In the genomic region with DNA sequence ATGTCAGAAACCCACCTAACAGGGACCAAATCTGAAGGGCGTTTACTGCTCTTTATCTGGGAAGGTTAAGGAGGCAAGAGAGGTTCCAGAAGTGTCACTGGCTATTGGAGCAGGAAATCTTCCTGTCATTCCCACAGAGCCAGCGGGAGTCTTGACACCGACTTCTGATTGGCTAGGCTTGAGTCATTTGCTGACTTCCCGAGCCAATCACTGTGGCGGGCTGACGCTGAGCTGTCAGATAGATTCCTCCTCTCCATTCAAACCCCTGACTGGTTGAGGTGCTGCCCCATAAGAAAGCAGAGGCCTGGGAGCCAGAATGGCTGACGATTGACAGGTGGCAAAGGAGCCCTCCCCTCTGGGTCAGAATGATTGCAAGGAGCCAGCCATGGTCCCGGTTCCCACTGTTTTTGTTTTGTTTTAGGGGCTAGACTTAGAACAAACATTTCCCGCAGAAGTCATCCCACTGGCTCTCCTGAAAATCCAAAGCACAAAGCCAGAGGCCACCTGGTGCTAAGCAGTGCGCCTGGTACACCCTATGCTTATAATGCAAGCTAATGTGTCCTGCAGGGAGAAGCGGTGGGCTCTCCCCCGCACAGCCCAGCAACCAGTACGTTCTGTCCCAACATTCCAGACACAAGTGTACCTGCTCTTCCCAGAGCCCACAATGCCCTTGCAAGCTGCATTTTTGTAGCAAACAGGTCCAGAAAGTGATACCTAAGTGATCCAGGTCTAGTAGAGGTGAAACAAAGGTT, we compare ENCODE assay signal across 8 mouse cellular contexts. TPM values are rescaled to one million over a fixed set of nuclear protein-coding genes. Genes with fewer than 3 reads are reported as not detected.
DNase-seq lines count a peak whose midpoint lies in the region; ATAC-seq lines count a peak whose summit lies in the region.

No protein-coding gene starts in this region.

- H3K4me1 ChIP-seq in lung, embryonic 15.5 days = peaks cover 22% of the 10 kb centered on the region
- H3K4me1 ChIP-seq in hindbrain, embryonic 14.5 days (replicated peaks; ENCODE audit: control insufficient read depth, insufficient read depth, low read length) = peaks cover 23% of the 10 kb centered on the region
- peaks cover 23% of the 10 kb centered on the region for H3K4me1 ChIP-seq in limb, embryonic 12.5 days (replicated peaks)
- peaks cover 7% of the 10 kb centered on the region for H3K4me1 ChIP-seq in stomach, embryonic 16.5 days (ENCODE audit: control insufficient read depth, insufficient read depth, low read length)

- no peaks in the 10 kb centered on the region for H3K27me3 ChIP-seq in lung, embryonic 15.5 days
- no peaks in the 10 kb centered on the region for H3K27me3 ChIP-seq in hindbrain, embryonic 14.5 days (ENCODE audit: control insufficient read depth, insufficient read depth, low read length)
- H3K27me3 ChIP-seq in limb, embryonic 12.5 days = no peaks in the 10 kb centered on the region
- no peaks in the 10 kb centered on the region for H3K27me3 ChIP-seq in stomach, embryonic 16.5 days (ENCODE audit: control insufficient read depth, insufficient read depth, low read length)

- H3K27ac ChIP-seq in lung, embryonic 15.5 days = no peak overlapping the region
- peak overlapping the region; percentile 81 for H3K27ac ChIP-seq in hindbrain, embryonic 14.5 days
- peak overlapping the region; percentile 66 for H3K27ac ChIP-seq in limb, embryonic 12.5 days
- no peak overlapping the region for H3K27ac ChIP-seq in stomach, embryonic 16.5 days (ENCODE audit: low read length)

- peak; percentile 28; the same call in 1 of the 2 replicates for ATAC-seq in lung, embryonic 15.5 days (ENCODE audit: borderline replicate concordance, extremely low read depth, low FRiP score, low TSS enrichment)
- ATAC-seq in hindbrain, embryonic 14.5 days (ENCODE audit: low FRiP score) = peak; percentile 46; the same call in 1 of the 2 replicates
- no peak for ATAC-seq in limb, embryonic 12.5 days (ENCODE audit: insufficient number of reproducible peaks, insufficient read depth, low FRiP score, low TSS enrichment, low read depth)
- ATAC-seq in stomach, embryonic 16.5 days (ENCODE audit: insufficient read depth, low FRiP score) = no peak

- WGBS in lung, embryonic 15.5 days = 29% methylated on average over 13 of the region's 13 CpGs
- WGBS in hindbrain, embryonic 14.5 days = 26% methylated on average over 13 of the region's 13 CpGs
- WGBS in limb, embryonic 12.5 days = 35% methylated on average over 13 of the region's 13 CpGs
- 39% methylated on average over 13 of the region's 13 CpGs for WGBS in stomach, embryonic 16.5 days

- H3K4me3 ChIP-seq in lung, embryonic 15.5 days = no peak overlapping the region
- no peak overlapping the region for H3K4me3 ChIP-seq in hindbrain, embryonic 14.5 days (replicated peaks; ENCODE audit: low read length)
- no peak overlapping the region for H3K4me3 ChIP-seq in limb, embryonic 12.5 days (replicated peaks)
- no peak overlapping the region for H3K4me3 ChIP-seq in stomach, embryonic 16.5 days (replicated peaks; ENCODE audit: low read length)

- H3K9me3 ChIP-seq in lung, embryonic 15.5 days = no peaks in the 10 kb centered on the region
- H3K9me3 ChIP-seq in hindbrain, embryonic 14.5 days (ENCODE audit: control insufficient read depth, low read length) = no peaks in the 10 kb centered on the region
- no peaks in the 10 kb centered on the region for H3K9me3 ChIP-seq in limb, embryonic 12.5 days
- no peaks in the 10 kb centered on the region for H3K9me3 ChIP-seq in stomach, embryonic 16.5 days (replicated peaks; ENCODE audit: control insufficient read depth, low read length)

- DNase-seq in lung, postnatal 10 days = no peak
- DNase-seq in embryo, embryonic 11 days = peak; percentile 68
- DNase-seq in hindbrain, embryonic 14.5 days (ENCODE audit: low spot score) = peak; percentile 66
- no peak for DNase-seq in thymus, postnatal 10 days (ENCODE audit: low spot score in 2 of 2)
- DNase-seq in spleen, postnatal 36 days (ENCODE audit: low spot score in 2 of 2) = no peak

- H3K36me3 ChIP-seq in lung, embryonic 15.5 days = no peaks in the 10 kb centered on the region
- no peaks in the 10 kb centered on the region for H3K36me3 ChIP-seq in hindbrain, embryonic 14.5 days (replicated peaks; ENCODE audit: control insufficient read depth, insufficient read depth)
- no peaks in the 10 kb centered on the region; the same call in 1 of the 2 replicates for H3K36me3 ChIP-seq in limb, embryonic 12.5 days
- H3K36me3 ChIP-seq in stomach, embryonic 16.5 days (ENCODE audit: control insufficient read depth, insufficient read depth, low read length) = no peaks in the 10 kb centered on the region

- peak overlapping the region; percentile 14; the same call in 1 of the 2 replicates for H3K4me2 ChIP-seq in lung, embryonic 15.5 days
- H3K4me2 ChIP-seq in hindbrain, embryonic 14.5 days (replicated peaks) = peak overlapping the region; percentile 34
- H3K4me2 ChIP-seq in limb, embryonic 12.5 days = peak overlapping the region; percentile 39
- H3K4me2 ChIP-seq in stomach, embryonic 16.5 days (ENCODE audit: low read depth, low read length) = peak overlapping the region; percentile 29

- no peak overlapping the region for H3K9ac ChIP-seq in lung, embryonic 15.5 days
- H3K9ac ChIP-seq in hindbrain, embryonic 14.5 days = peak overlapping the region; percentile 38; the same call in 1 of the 2 replicates
- no peak overlapping the region for H3K9ac ChIP-seq in limb, embryonic 12.5 days (replicated peaks)
- no peak overlapping the region for H3K9ac ChIP-seq in stomach, embryonic 16.5 days (ENCODE audit: low read length)

RNA-seq across cellular contexts. Expression of a gene that starts 22.9 kb away (rescaled TPM):
- 2.7 and 2.8 TPM in 2 replicates for polyA plus RNA-seq in lung, embryonic 15.5 days (2015; fragmentation: Nextera tagmentation; extraction: Ambion mirVana)
- polyA plus RNA-seq in hindbrain, embryonic 14.5 days (2014; fragmentation: Nextera tagmentation; extraction: Ambion mirVana) = 13.0 and 17.5 TPM in 2 replicates
- 2.9 and 3.0 TPM in 2 replicates for polyA plus RNA-seq in limb, embryonic 12.5 days (2016; fragmentation: Nextera tagmentation; extraction: Ambion mirVana)
- polyA plus RNA-seq in stomach, embryonic 16.5 days (2015; fragmentation: Nextera tagmentation; extraction: Ambion mirVana) = 2.6 and 3.7 TPM in 2 replicates

RNA-seq across cellular contexts. Expression of a gene that starts 32.4 kb away (rescaled TPM):
- polyA plus RNA-seq in lung, embryonic 15.5 days (2015; fragmentation: Nextera tagmentation; extraction: Ambion mirVana) = 8.7 and 9.2 TPM in 2 replicates
- polyA plus RNA-seq in hindbrain, embryonic 14.5 days (2014; fragmentation: Nextera tagmentation; extraction: Ambion mirVana) = 12.6 and 12.7 TPM in 2 replicates
- polyA plus RNA-seq in limb, embryonic 12.5 days (2016; fragmentation: Nextera tagmentation; extraction: Ambion mirVana) = 10.9 and 11.4 TPM in 2 replicates
- polyA plus RNA-seq in stomach, embryonic 16.5 days (2015; fragmentation: Nextera tagmentation; extraction: Ambion mirVana) = 6.7 and 7.7 TPM in 2 replicates

RNA-seq across cellular contexts. Expression of a gene that starts 41.4 kb away (rescaled TPM):
- 12.8 and 14.0 TPM in 2 replicates for polyA plus RNA-seq in lung, embryonic 15.5 days (2015; fragmentation: Nextera tagmentation; extraction: Ambion mirVana)
- 13.0 and 14.0 TPM in 2 replicates for polyA plus RNA-seq in hindbrain, embryonic 14.5 days (2014; fragmentation: Nextera tagmentation; extraction: Ambion mirVana)
- 14.1 and 15.9 TPM in 2 replicates for polyA plus RNA-seq in limb, embryonic 12.5 days (2016; fragmentation: Nextera tagmentation; extraction: Ambion mirVana)
- 13.7 and 15.3 TPM in 2 replicates for polyA plus RNA-seq in stomach, embryonic 16.5 days (2015; fragmentation: Nextera tagmentation; extraction: Ambion mirVana)

RNA-seq across cellular contexts. Expression of a gene that starts 59.6 kb away (rescaled TPM):
- polyA plus RNA-seq in lung, embryonic 15.5 days (2015; fragmentation: Nextera tagmentation; extraction: Ambion mirVana) = 85.3 and 88.7 TPM in 2 replicates
- 59.1 and 66.8 TPM in 2 replicates for polyA plus RNA-seq in hindbrain, embryonic 14.5 days (2014; fragmentation: Nextera tagmentation; extraction: Ambion mirVana)
- 89.3 and 91.0 TPM in 2 replicates for polyA plus RNA-seq in limb, embryonic 12.5 days (2016; fragmentation: Nextera tagmentation; extraction: Ambion mirVana)
- 67.5 and 71.0 TPM in 2 replicates for polyA plus RNA-seq in stomach, embryonic 16.5 days (2015; fragmentation: Nextera tagmentation; extraction: Ambion mirVana)

Comparison
In these comparisons a context has a peak if more than half of its experiments do, and no peak if none do; other contexts are left out.
1. ATAC-seq: peak in lung, embryonic 15.5 days (single experiment) and hindbrain, embryonic 14.5 days (single experiment); none in limb, embryonic 12.5 days (single experiment) and stomach, embryonic 16.5 days (single experiment).
2. H3K27ac ChIP-seq: peak in hindbrain, embryonic 14.5 days (single experiment) and limb, embryonic 12.5 days (single experiment); none in lung, embryonic 15.5 days (single experiment) and stomach, embryonic 16.5 days (single experiment).
3. DNase-seq: peak in embryo, embryonic 11 days (single experiment) and hindbrain, embryonic 14.5 days (single experiment); none in lung, postnatal 10 days (single experiment), thymus, postnatal 10 days (0 of 2) and spleen, postnatal 36 days (0 of 2).
4. Peak in every context shown above with its lines, with median percentiles within 50 percentile points of each other: H3K4me2 ChIP-seq.